Mouse (Mus musculus) neural tube, embryonic 13.5 days (tissue): ENCODE measurements around the gene Lrba. TPM values are rescaled to one million over a fixed set of nuclear protein-coding genes. Genes with fewer than 3 reads are reported as not detected.
A peak's percentile ranks its signal among the peaks of the same experiment; 100 is the strongest.

ENCODE experiments used
- ATAC-seq: fragments of 200-750 bp; cut with Nextera tagmentation; 2 replicates; pipeline ENCODE4 v1.8.0; 2017; ENCODE audit warnings: low read depth, mild to moderate bottlenecking, moderate TSS enrichment, moderate library complexity
- H3K27ac ChIP-seq: fragments of 300-500 bp; sonication (generic); replicated peaks from 2 replicates; pipeline ENCODE4 v1.5.1; 2015; ENCODE audit warnings: moderate library complexity, mild to moderate bottlenecking, inconsistent platforms
- H3K27me3 ChIP-seq: fragments of 300-500 bp; sonication (generic); 2 replicates; pipeline ENCODE4 v1.6.1; 2015; ENCODE audit warnings: mild to moderate bottlenecking, inconsistent platforms
- H3K36me3 ChIP-seq: fragments of 300-500 bp; sonication (generic); 2 replicates; pipeline ENCODE4 v1.6.1; 2015; ENCODE audit warnings: mild to moderate bottlenecking, inconsistent platforms
- H3K4me1 ChIP-seq: fragments of 300-500 bp; sonication (generic); replicated peaks from 2 replicates; pipeline ENCODE4 v1.6.1; 2015; ENCODE audit warnings: inconsistent platforms
- H3K4me2 ChIP-seq: fragments of 300-500 bp; sonication (generic); 2 replicates; pipeline ENCODE4 v1.6.1; 2015; ENCODE audit warnings: inconsistent platforms, mild to moderate bottlenecking, moderate library complexity
- H3K4me3 ChIP-seq: fragments of 300-500 bp; sonication (generic); 2 replicates; pipeline ENCODE4 v1.5.1; 2015; ENCODE audit warnings: mild to moderate bottlenecking, inconsistent platforms
- H3K9ac ChIP-seq: fragments of 300-500 bp; sonication (generic); 2 replicates; pipeline ENCODE4 v1.6.1; 2015; ENCODE audit warnings: moderate library complexity, mild to moderate bottlenecking, inconsistent platforms
- H3K9me3 ChIP-seq: fragments of 300-500 bp; sonication (generic); 2 replicates; pipeline ENCODE4 v1.6.1; 2016; ENCODE audit warnings: inconsistent platforms
- WGBS: fragments of 180-500 bp; shearing (Covaris S2); methylation state at CpG from one replicate; pipeline ENCODE4 v1.1.7; 2015; 5-methylcytosine and 5-hydroxymethylcytosine counted together
- polyA plus RNA-seq: library from polyadenylated mRNA; unstranded; fragments of >200 nt; fragmentation: Nextera tagmentation; extraction: Ambion mirVana; gene quantifications from 2 replicates; pipeline ENCODE4 v1.2.1, GENCODE M21; 2015

Gene Lrba
- polyA plus RNA-seq, 1 experiment from 2014 or later: 5.9 TPM

DNA sequence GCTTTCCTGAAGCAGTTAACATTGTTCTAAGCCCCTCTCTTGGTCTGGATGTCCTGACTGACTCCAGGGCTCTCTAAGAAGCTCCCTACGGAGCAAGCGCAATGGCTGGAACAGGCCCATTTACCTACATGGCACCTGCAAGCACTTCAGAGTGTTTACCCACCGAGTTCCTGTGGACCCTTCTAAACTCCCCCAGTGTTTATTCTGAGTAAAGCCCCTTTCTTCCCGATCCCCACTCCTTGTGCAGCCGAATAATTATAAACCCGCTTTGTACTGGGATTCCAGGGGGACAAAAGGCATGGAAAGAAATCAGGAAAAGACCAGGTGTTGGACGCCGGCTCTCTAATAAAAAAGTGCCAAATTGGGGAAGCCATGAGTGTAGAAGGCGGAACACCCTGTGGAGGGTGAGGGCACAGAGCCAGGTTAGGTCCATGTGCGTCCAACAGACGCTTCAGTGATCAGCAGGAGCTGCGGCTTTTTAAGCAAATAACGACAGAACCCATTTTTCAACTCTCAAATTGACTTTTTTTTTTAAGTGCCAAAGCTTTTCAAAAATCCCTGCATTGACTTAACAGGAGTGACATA lies 593.6 kb downstream of the Lrba start:
- Histone ChIP-seq H3K9me3 (no peaks in the 10 kb centered on the region), H3K9ac (no peak overlapping the region), H3K4me1 (peaks cover 39% of the 10 kb centered on the region), H3K36me3 (peaks cover 31% of the 10 kb centered on the region), H3K4me2 (no peak overlapping the region), H3K27me3 (no peaks in the 10 kb centered on the region), H3K27ac (peak overlapping the region; percentile 57), H3K4me3 (no peak overlapping the region)
- ATAC-seq: peak; percentile 74; the same call in 1 of the 2 replicates
- 50% methylated on average over 13 of the region's 13 CpGs for WGBS

DNA sequence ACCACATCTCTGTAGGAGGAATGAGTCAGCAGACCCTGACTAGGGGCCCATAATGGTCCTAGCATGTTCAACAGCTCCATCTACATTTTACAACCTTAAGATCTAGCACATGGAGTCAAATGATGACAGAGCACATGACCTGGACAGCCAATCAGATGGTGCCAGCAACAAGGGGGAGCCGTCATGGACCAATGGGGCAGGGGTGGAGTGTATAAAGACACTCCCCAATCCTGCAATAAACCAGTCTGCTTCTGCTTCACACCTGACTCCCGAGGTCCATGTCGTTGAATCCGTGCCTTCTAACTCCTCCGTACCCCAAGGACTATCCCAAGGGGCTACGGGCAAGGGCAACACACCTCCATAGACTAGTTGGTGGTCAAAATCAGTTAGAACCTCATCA lies 594.9 kb downstream of the Lrba start:
- Histone ChIP-seq H3K9me3 (no peaks in the 10 kb centered on the region), H3K27me3 (no peaks in the 10 kb centered on the region), H3K9ac (no peak overlapping the region), H3K4me3 (no peak overlapping the region), H3K27ac (no peak overlapping the region), H3K36me3 (peaks cover 31% of the 10 kb centered on the region), H3K4me1 (peaks cover 39% of the 10 kb centered on the region), H3K4me2 (no peak overlapping the region)
- no peak for ATAC-seq
- 96% methylated on average over 6 of the region's 6 CpGs for WGBS

DNA sequence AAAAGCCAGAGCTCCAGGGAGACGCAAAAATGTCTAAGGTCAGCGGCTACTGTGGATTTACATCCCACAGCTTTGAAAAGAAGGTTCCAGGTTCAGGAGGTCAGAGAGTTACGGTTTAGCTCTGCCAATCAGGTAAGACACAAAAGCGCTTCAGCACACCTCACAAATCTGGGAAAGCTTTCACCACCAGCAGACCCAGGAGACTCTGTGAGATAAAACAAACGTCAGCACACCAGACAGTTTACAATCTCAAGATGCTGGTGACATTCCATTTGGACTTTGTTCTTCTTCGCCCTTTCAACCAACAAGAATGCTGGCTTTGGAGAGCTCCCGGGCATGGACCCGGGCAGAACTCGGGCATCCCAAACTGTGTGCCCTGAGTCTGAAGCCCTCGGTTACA lies 595.9 kb downstream of the Lrba start:
- Histone ChIP-seq H3K4me2 (no peak overlapping the region), H3K9ac (no peak overlapping the region), H3K4me1 (peaks cover 39% of the 10 kb centered on the region), H3K27me3 (no peaks in the 10 kb centered on the region), H3K4me3 (no peak overlapping the region), H3K9me3 (no peaks in the 10 kb centered on the region), H3K36me3 (peaks cover 25% of the 10 kb centered on the region), H3K27ac (no peak overlapping the region)
- WGBS: 57% methylated on average over 10 of the region's 10 CpGs
- no peak for ATAC-seq

DNA sequence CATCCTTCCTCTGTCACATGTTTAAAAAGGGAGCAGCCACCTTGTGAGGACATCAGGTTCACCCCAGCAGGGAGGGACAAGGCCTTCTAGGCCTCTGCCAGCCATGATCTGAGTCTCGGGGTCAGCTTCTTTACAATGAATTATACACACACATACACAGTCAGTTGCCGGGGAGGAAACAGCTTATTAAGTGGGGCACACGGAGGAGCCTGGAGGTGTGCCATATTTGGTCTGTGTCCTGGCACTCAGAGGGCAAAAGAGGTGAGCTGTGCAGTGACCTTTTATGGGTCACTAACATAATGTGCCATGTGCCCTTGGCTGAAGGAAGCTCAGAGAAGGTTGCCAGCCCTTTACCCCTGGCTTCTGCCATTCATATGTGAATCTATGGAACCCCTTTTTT lies 596.9 kb downstream of the Lrba start:
- Histone ChIP-seq H3K4me3 (no peak overlapping the region), H3K36me3 (peaks cover 20% of the 10 kb centered on the region), H3K9me3 (no peaks in the 10 kb centered on the region), H3K27me3 (no peaks in the 10 kb centered on the region), H3K9ac (peak overlapping the region; percentile 34; the same call in 1 of the 2 replicates), H3K27ac (no peak overlapping the region), H3K4me1 (peaks cover 39% of the 10 kb centered on the region), H3K4me2 (no peak overlapping the region)
- ATAC-seq: no peak
- WGBS: 52% methylated on average over 3 of the region's 3 CpGs

DNA sequence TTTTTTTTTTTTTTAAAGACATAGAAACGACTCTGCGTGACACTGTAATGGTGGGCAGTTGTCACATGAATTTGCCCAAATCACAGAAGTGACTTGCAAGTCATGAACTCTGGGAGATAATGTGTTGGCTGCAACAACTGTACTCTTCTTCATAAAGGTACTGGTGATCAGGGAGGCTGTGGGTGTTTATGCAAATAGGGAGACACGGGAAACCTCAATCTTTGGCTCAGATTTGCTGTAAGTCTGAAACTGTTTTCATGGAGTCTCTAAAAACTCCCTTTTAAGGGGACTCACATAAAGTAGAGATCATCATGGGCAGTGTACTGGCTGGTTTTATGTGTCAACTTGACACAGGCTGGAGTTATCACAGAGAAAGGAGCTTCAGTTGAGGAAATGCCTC lies 603.0 kb downstream of the Lrba start:
- no peak overlapping the region for H3K27ac ChIP-seq
- no peaks in the 10 kb centered on the region for H3K9me3 ChIP-seq
- no peaks in the 10 kb centered on the region for H3K27me3 ChIP-seq
- peaks cover 18% of the 10 kb centered on the region for H3K36me3 ChIP-seq
- no peak overlapping the region for H3K4me2 ChIP-seq
- 99% methylated on average over 3 of the region's 3 CpGs for WGBS
- H3K9ac ChIP-seq: no peak overlapping the region
- no peak overlapping the region for H3K4me3 ChIP-seq
- H3K4me1 ChIP-seq: peaks cover 26% of the 10 kb centered on the region
- ATAC-seq: no peak

DNA sequence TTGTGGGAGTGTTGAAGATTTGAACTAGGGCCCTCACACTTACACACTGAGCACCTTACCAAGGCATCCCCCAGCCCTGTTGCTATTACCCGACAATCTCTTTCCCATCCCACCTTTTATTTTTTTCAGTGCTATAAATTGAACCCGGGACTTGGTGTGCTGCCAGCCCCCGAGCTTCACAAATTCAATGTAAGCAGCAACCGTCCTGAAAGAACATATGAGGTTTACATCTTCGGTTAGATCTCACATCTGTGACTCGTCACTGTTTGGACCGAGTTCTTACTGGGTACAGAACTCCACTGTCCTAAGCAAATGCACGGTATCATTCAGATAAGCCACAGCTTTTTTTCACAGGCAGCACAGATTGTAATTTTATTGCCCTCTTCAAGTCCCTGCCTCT lies 607.6 kb downstream of the Lrba start:
- Histone ChIP-seq H3K4me2 (0 out of 2 replicates have a peak overlapping the region, but pooled peaks have one; percentile 24), H3K27me3 (no peaks in the 10 kb centered on the region), H3K4me3 (no peak overlapping the region), H3K9ac (no peak overlapping the region), H3K9me3 (no peaks in the 10 kb centered on the region), H3K27ac (peak overlapping the region; percentile 79), H3K4me1 (peaks cover 50% of the 10 kb centered on the region), H3K36me3 (peaks cover 4% of the 10 kb centered on the region)
- 34% methylated on average over 8 of the region's 8 CpGs for WGBS
- ATAC-seq: peak; percentile 41; the same call in 1 of the 2 replicates

Other genes starting within 250 kb of the Lrba start
- gene Prss48, start 222.2 kb upstream of the Lrba start, polyA plus RNA-seq: not detected in 2 replicates
- gene Rps3a1, start 82.0 kb upstream of the Lrba start, polyA plus RNA-seq: 746 and 778 TPM in 2 replicates